Mouse (Mus musculus) cortical plate, adult 2 months (tissue): ENCODE measurements around the gene Slc51a.

Experiments
- CTCF ChIP-seq: fragments of 200-500 bp; IDR thresholded peaks from 2 replicates; pipeline ENCODE4 v1.5.1; 2011; ENCODE audit warnings: mild to moderate bottlenecking, control low read depth, low read length; ENCODE audit not compliant: insufficient read depth; ENCODE audit errors: extremely low read depth
- POLR2A ChIP-seq: fragments of 200-500 bp; IDR thresholded peaks from 2 replicates; pipeline ENCODE4 v1.6.1; 2011; ENCODE audit warnings: mild to moderate bottlenecking, low read length, control low read depth; ENCODE audit not compliant: insufficient read depth; ENCODE audit errors: extremely low read depth

DNA sequence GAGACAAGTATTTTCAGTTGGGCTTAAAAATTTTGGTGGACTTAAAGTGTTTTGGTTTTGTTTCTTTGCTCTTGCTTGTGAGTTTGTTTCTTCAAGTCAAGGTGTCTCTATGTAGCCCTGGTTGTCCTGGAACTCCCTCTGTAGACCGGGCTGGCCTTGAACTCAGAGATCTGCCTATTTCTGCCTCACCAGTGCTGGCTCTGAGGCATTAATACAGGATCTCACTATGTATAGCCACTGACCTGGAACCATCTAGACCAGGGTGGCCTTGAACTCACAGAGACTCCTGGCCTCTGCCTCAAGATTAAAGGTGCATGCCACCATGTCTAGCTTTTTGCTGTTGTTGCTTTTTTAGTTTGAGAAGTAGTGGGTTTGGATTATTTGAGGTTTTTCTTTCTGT lies 55.8 kb downstream of the Slc51a start:
- TF ChIP-seq CTCF (no peak), POLR2A (no peak)
